Mouse (Mus musculus) CH12.LX (cell line): Measurements from ENCODE around the gene Prkar1b. TPM values are rescaled to one million over a fixed set of nuclear protein-coding genes. Genes with fewer than 3 reads are reported as not detected.

Experiments used
- DNase-seq: peaks from one replicate; pipeline ENCODE4 v3.0.0-alpha.2; 2013; ENCODE audit errors: extremely low read depth
- H3K27ac ChIP-seq: 2 replicates; pipeline ENCODE4 v1.5.1; 2012; ENCODE audit warnings: low read depth, mild to moderate bottlenecking, control low read depth, moderate library complexity; ENCODE audit not compliant: insufficient read depth
- H3K27me3 ChIP-seq: replicated peaks from 2 replicates; pipeline ENCODE3; 2012; ENCODE audit warnings: inconsistent platforms
- H3K36me3 ChIP-seq, 2 experiments: replicated peaks in 1 of 2; 2 replicates each; pipeline versions ENCODE3 to v1.6.1; 2012; ENCODE audit warnings: inconsistent platforms in 1 of 2, low read length in 1 of 2, mild to moderate bottlenecking in 1 of 2, mixed read lengths in 1 of 2, moderate library complexity in 1 of 2; ENCODE audit not compliant: control insufficient read depth in 1 of 2, insufficient read depth in 1 of 2
- H3K4me1 ChIP-seq, 2 experiments: 2 replicates each; pipeline ENCODE4 v1.6.1; 2012; ENCODE audit warnings: inconsistent platforms in 1 of 2, moderate library complexity in 1 of 2; ENCODE audit not compliant: insufficient read depth in 2 of 2, control insufficient read depth in 1 of 2
- H3K4me2 ChIP-seq: 2 replicates; pipeline ENCODE4 v1.6.1; 2012; ENCODE audit warnings: low read depth, mild to moderate bottlenecking, control low read depth; ENCODE audit not compliant: poor library complexity, insufficient read depth, severe bottlenecking
- H3K4me3 ChIP-seq, 3 experiments: fragments of 150-350 bp in 1 of 3; sonication (generic) in 1 of 3; replicated peaks in 1 of 3; 2 replicates each; pipeline versions ENCODE3 to v1.5.1; 2011 to 2012; ENCODE audit warnings: low read depth in 2 of 3, low read length in 2 of 3, mild to moderate bottlenecking in 2 of 3, moderate library complexity in 2 of 3, control low read depth in 1 of 3, improper control_type of control experiment in 1 of 3, inconsistent platforms in 1 of 3, mixed read lengths in 1 of 3; ENCODE audit not compliant: poor library complexity in 1 of 3
- H3K79me2 ChIP-seq: replicated peaks from 2 replicates; pipeline ENCODE4 v1.6.1; 2012; ENCODE audit warnings: mild to moderate bottlenecking, moderate library complexity; ENCODE audit not compliant: control insufficient read depth, poor library complexity, insufficient read depth, severe bottlenecking; ENCODE audit errors: extremely low read depth
- H3K9ac ChIP-seq: 2 replicates; pipeline ENCODE4 v1.6.1; 2012; ENCODE audit warnings: low read depth, mild to moderate bottlenecking, control low read depth, moderate library complexity; ENCODE audit not compliant: insufficient read depth
- H3K9me3 ChIP-seq: replicated peaks from 2 replicates; pipeline ENCODE3; 2012; ENCODE audit warnings: low read length, inconsistent platforms, mixed read lengths
- CHD1 ChIP-seq: IDR thresholded peaks from 2 replicates; pipeline ENCODE4 v1.6.1; 2012; ENCODE audit warnings: low read depth, low read length, improper control_type of control experiment, inconsistent platforms
- CTCF ChIP-seq, 2 experiments: IDR thresholded peaks in 1 of 2; conservative IDR thresholded peaks in 1 of 2; 2 replicates each; pipeline ENCODE4 v1.5.1; 2011 to 2012; ENCODE audit warnings: low read depth in 2 of 2, low read length in 2 of 2, improper control_type of control experiment in 1 of 2, inconsistent platforms in 1 of 2, mild to moderate bottlenecking in 1 of 2, moderate library complexity in 1 of 2
- E2F4 ChIP-seq: IDR thresholded peaks from 2 replicates; pipeline ENCODE4 v1.6.1; 2011; ENCODE audit warnings: low read depth, low read length, improper control_type of control experiment; ENCODE audit not compliant: insufficient replicate concordance
- ELF1 ChIP-seq: IDR thresholded peaks from 2 replicates; pipeline ENCODE4 v1.6.1; 2014; ENCODE audit warnings: low read depth, mild to moderate bottlenecking, inconsistent platforms, low read length, improper control_type of control experiment
- JUN ChIP-seq: IDR thresholded peaks from 2 replicates; pipeline ENCODE4 v1.6.1; 2011; ENCODE audit warnings: low read depth, mild to moderate bottlenecking, low read length, improper control_type of control experiment, moderate library complexity; ENCODE audit not compliant: insufficient read depth
- JUND ChIP-seq: conservative IDR thresholded peaks from 2 replicates; pipeline ENCODE4 v1.6.1; 2011; ENCODE audit warnings: low read depth, low read length, improper control_type of control experiment
- MEF2A ChIP-seq: IDR thresholded peaks from 2 replicates; pipeline ENCODE4 v1.6.1; 2014; ENCODE audit warnings: low read depth, mild to moderate bottlenecking, inconsistent platforms, low read length, improper control_type of control experiment, borderline replicate concordance
- MXI1 ChIP-seq: IDR thresholded peaks from 2 replicates; pipeline ENCODE4 v1.6.1; 2011; ENCODE audit warnings: mild to moderate bottlenecking, low read depth, low read length, improper control_type of control experiment
- NELFE ChIP-seq: IDR thresholded peaks from 2 replicates; pipeline ENCODE4 v1.6.1; 2011; ENCODE audit warnings: low read depth, low read length, improper control_type of control experiment
- NRF1 ChIP-seq: IDR thresholded peaks from 2 replicates; pipeline ENCODE4 v1.6.1; 2014; ENCODE audit warnings: low read depth, mild to moderate bottlenecking, inconsistent platforms, low read length, improper control_type of control experiment, moderate library complexity
- PAX5 ChIP-seq: IDR thresholded peaks from 2 replicates; pipeline ENCODE4 v1.6.1; 2012; ENCODE audit warnings: low read length, inconsistent platforms, mixed read lengths
- RAD21 ChIP-seq: IDR thresholded peaks from 2 replicates; pipeline ENCODE4 v1.6.1; 2011; ENCODE audit warnings: low read depth, mild to moderate bottlenecking, low read length, improper control_type of control experiment, moderate library complexity
- SMC3 ChIP-seq: IDR thresholded peaks from 2 replicates; pipeline ENCODE4 v1.6.1; 2011; ENCODE audit warnings: low read depth, low read length, improper control_type of control experiment
- TCF12 ChIP-seq: IDR thresholded peaks from 2 replicates; pipeline ENCODE4 v1.6.1; 2014; ENCODE audit warnings: low read depth, mild to moderate bottlenecking, inconsistent platforms, low read length, improper control_type of control experiment
- UBTF ChIP-seq: IDR thresholded peaks from 2 replicates; pipeline ENCODE4 v1.6.1; 2012; ENCODE audit warnings: low read depth, mild to moderate bottlenecking, inconsistent platforms, low read length, improper control_type of control experiment, moderate library complexity
- ZC3H11A ChIP-seq: IDR thresholded peaks from 2 replicates; pipeline ENCODE4 v1.6.1; 2012; ENCODE audit warnings: low read depth, mild to moderate bottlenecking, inconsistent platforms, low read length, improper control_type of control experiment
- ZMIZ1 ChIP-seq: IDR thresholded peaks from 2 replicates; pipeline ENCODE4 v1.6.1; 2012; ENCODE audit warnings: low read depth, mild to moderate bottlenecking, inconsistent platforms, low read length, improper control_type of control experiment
- dilution Hi-C: fragments of 300-500 bp; cut with MboI; formaldehyde crosslinking; loops from 2 replicates; pipeline ENCODE4 v1.14.3; 2020; ENCODE audit warnings: low sequenced_read_pairs; ENCODE audit not compliant: extremely low pct_unique_long_range_greater_than_20kb, extremely low pct_ligation_motif_present
- in situ Hi-C: fragments of 300-500 bp; cut with MboI; formaldehyde crosslinking; loops from 3 replicates; pipeline ENCODE4 v1.14.3; 2019; ENCODE audit warnings: low sequenced_read_pairs, low pct_ligation_motif_present, low pct_unique_long_range_greater_than_20kb, mixed read lengths
- polyA plus RNA-seq: library from polyadenylated mRNA; unstranded; fragments of >175 nt; gene quantifications from 2 replicates; pipeline ENCODE4 v1.2.1, GENCODE M21; 2012; ENCODE audit warnings: low read depth; ENCODE audit not compliant: insufficient read length
- total RNA-seq, 2 experiments: library from RNA; depleted of rRNA; stranded (reverse); fragments of 300-350 nt in 1 of 2; fragments of >200 nt in 1 of 2; gene quantifications; 2 replicates each; pipeline ENCODE4 v1.2.3; 2012 to 2014

The Prkar1b gene
- total and polyA plus RNA-seq, 3 experiments: not detected

- Histone ChIP-seq H3K9ac (no peak overlapping the region), H3K79me2 (no peaks in the 10 kb centered on the region), H3K9me3 (peaks cover under 1% of the 10 kb centered on the region), H3K4me2 (no peak overlapping the region), H3K27me3 (no peaks in the 10 kb centered on the region), H3K27ac (no peak overlapping the region), H3K4me1 (peaks cover 0 to 8% of the 10 kb centered on the region in 2 experiments; a peak in 1 of 4 replicates), H3K4me3 (no peak overlapping the region), H3K36me3 (no peaks in the 10 kb centered on the region)
- dilution Hi-C loops (no loop called here), in situ Hi-C loops (loop anchor here (5.0 kb wide), 1 partner anchor 150 kb away; no protein-coding TSS in a partner anchor)
- peak; percentile 46 for DNase-seq
- TF ChIP-seq ZC3H11A (peak; percentile 77), RAD21 (peak; percentile 76), CHD1 (no peak), SMC3 (peak; percentile 98), ELF1 (no peak), JUND (no peak), UBTF (no peak), PAX5 (no peak), CTCF (conservative IDR thresholded peaks at IDR 0.05 in 1 of 2, IDR thresholded peaks at IDR 0.05 in 1 of 2; ENCODE audit: low read depth in 2 of 2, low read length in 2 of 2) (peak in 1 of 2 experiments; percentile 87; a peak in 2 of 4 replicates), MXI1 (no peak)
Observed at GRCm38 (mm10) chr5:139007141-139007775, 142.5 kb downstream of the Prkar1b start.

GRCm38 (mm10) chr5:139004588-139004987 is 145.2 kb downstream of the Prkar1b start:
- H3K4me3 ChIP-seq: no peak overlapping the region
- H3K27me3 ChIP-seq: no peaks in the 10 kb centered on the region
- H3K9ac ChIP-seq: no peak overlapping the region
- H3K79me2 ChIP-seq: no peaks in the 10 kb centered on the region
- no peaks in the 10 kb centered on the region for H3K36me3 ChIP-seq
- H3K4me1 ChIP-seq: peaks cover 0 to 8% of the 10 kb centered on the region in 2 experiments; a peak in 1 of 4 replicates
- no peak overlapping the region for H3K4me2 ChIP-seq
- no peak overlapping the region for H3K27ac ChIP-seq
- in situ Hi-C loops (no loop called here), dilution Hi-C loops (no loop called here)
- DNase-seq: no peak
- no peak for TF ChIP-seq JUN
- peaks cover 8% of the 10 kb centered on the region for H3K9me3 ChIP-seq

- Histone ChIP-seq H3K4me2 (no peak overlapping the region), H3K79me2 (no peaks in the 10 kb centered on the region), H3K9ac (no peak overlapping the region), H3K9me3 (peaks cover 16% of the 10 kb centered on the region), H3K36me3 (peaks cover 0 to 7% of the 10 kb centered on the region in 2 experiments), H3K27me3 (no peaks in the 10 kb centered on the region), H3K4me3 (no peak overlapping the region), H3K4me1 (peaks cover 4 to 9% of the 10 kb centered on the region in 2 experiments; a peak in 2 of 4 replicates), H3K27ac (no peak overlapping the region)
- DNase-seq: no peak
- dilution Hi-C loops (no loop called here), in situ Hi-C loops (no loop called here)
- TF ChIP-seq TCF12 (no peak), E2F4 (no peak), ZMIZ1 (no peak), MEF2A (no peak), NRF1 (no peak), PAX5 (no peak), SMC3 (no peak), ZC3H11A (no peak), RAD21 (no peak), NELFE (no peak)
Observed at GRCm38 (mm10) chr5:138999716-139000115, 150.1 kb downstream of the Prkar1b start.
